Mouse (Mus musculus): ENCODE results near the gene Prim1.
"Not testable (repeated sequence)": the region's sequence is repeated elsewhere in the genome, so short reads cannot be mapped to it uniquely, and the experiment has no call there.

The Prim1 gene

GRCm38 (mm10) chr10:128039167-128039566 lies 24.2 kb downstream of the Prim1 start:
- DNase-seq: peak; percentile 25 to 61

GRCm38 (mm10) chr10:128039858-128040257 lies 24.9 kb downstream of the Prim1 start:
- DNase-seq: no peak

- no peak for DNase-seq
Measured at GRCm38 (mm10) chr10:128040293-128040692, 25.3 kb downstream of the Prim1 start.

- no peak for DNase-seq
Measured at GRCm38 (mm10) chr10:128041636-128042035, 26.7 kb downstream of the Prim1 start.

GRCm38 (mm10) chr10:128042466-128042865 lies 27.5 kb downstream of the Prim1 start:
- no peak for DNase-seq

GRCm38 (mm10) chr10:128043041-128043835 lies 28.3 kb downstream of the Prim1 start:
- peak; percentile 33 to 43 for DNase-seq

- no peak for DNase-seq
Measured at GRCm38 (mm10) chr10:128048157-128048556, 33.2 kb downstream of the Prim1 start.

- DNase-seq: no peak
Measured at GRCm38 (mm10) chr10:128049741-128050140, 34.8 kb downstream of the Prim1 start.

- no peak for DNase-seq
Measured at GRCm38 (mm10) chr10:128050355-128050754, 35.4 kb downstream of the Prim1 start.

GRCm38 (mm10) chr10:128051589-128051988 lies 36.6 kb downstream of the Prim1 start:
- DNase-seq: no peak

GRCm38 (mm10) chr10:128052136-128052535 lies 37.2 kb downstream of the Prim1 start:
- not testable (repeated sequence) for DNase-seq

- DNase-seq: no peak
Measured at GRCm38 (mm10) chr10:128053001-128053400, 38.0 kb downstream of the Prim1 start.

GRCm38 (mm10) chr10:128058184-128058583 lies 43.2 kb downstream of the Prim1 start:
- DNase-seq: no peak

GRCm38 (mm10) chr10:128058601-128059151 lies 43.7 kb downstream of the Prim1 start, which contains the start of gene Ptges3:
TSS of gene Ptges3 (plus strand) at chr10:128058954.
- DNase-seq: peak; percentile 96 to 97

GRCm38 (mm10) chr10:128059207-128059981 lies 44.4 kb downstream of the Prim1 start:
- peak; percentile 71 to 80 for DNase-seq

GRCm38 (mm10) chr10:128061109-128061508 lies 46.1 kb downstream of the Prim1 start:
- no peak for DNase-seq

- DNase-seq: no peak
Measured at GRCm38 (mm10) chr10:128062221-128062989, 47.4 kb downstream of the Prim1 start.

GRCm38 (mm10) chr10:128066072-128066471 lies 51.1 kb downstream of the Prim1 start:
- DNase-seq: no peak

- no peak for DNase-seq
Measured at GRCm38 (mm10) chr10:128069201-128069600, 54.2 kb downstream of the Prim1 start.

- DNase-seq: not testable (repeated sequence)
Measured at GRCm38 (mm10) chr10:128070432-128070831, 55.5 kb downstream of the Prim1 start.

- not testable (repeated sequence) for DNase-seq
Measured at GRCm38 (mm10) chr10:128078269-128078668, 63.3 kb downstream of the Prim1 start.

All from thymus, postnatal 36 days (tissue).